Mouse (Mus musculus) 3T3-L1 (cell line): ENCODE measurements around the gene Cenpj.

Experiments used
- DNase-seq: peaks from one replicate; pipeline ENCODE4 v3.0.0-alpha.2; 2015; ENCODE audit warnings: low read depth, low spot score

Gene Cenpj

GRCm38 (mm10) chr14:56545491-56545890 lies 29.7 kb downstream of the Cenpj start:
- no peak for DNase-seq

GRCm38 (mm10) chr14:56544946-56545345 lies 30.3 kb downstream of the Cenpj start:
- DNase-seq, result no peak

GRCm38 (mm10) chr14:56530788-56531187 lies 44.4 kb downstream of the Cenpj start:
- no peak for DNase-seq

GRCm38 (mm10) chr14:56514775-56515174 lies 60.5 kb downstream of the Cenpj start:
- no peak for DNase-seq

GRCm38 (mm10) chr14:56512084-56512483 lies 63.1 kb downstream of the Cenpj start:
- DNase-seq, result peak; percentile 2

- DNase-seq, result no peak
Measured at GRCm38 (mm10) chr14:56506743-56507142, 68.5 kb downstream of the Cenpj start.

- DNase-seq, result no peak
Measured at GRCm38 (mm10) chr14:56502407-56502806, 72.8 kb downstream of the Cenpj start.

GRCm38 (mm10) chr14:56489806-56490205 lies 85.4 kb downstream of the Cenpj start:
- DNase-seq, result peak; percentile 1
